Mouse (Mus musculus): Measurements from ENCODE around the gene Dynlrb2. TPM values are rescaled to one million over a fixed set of nuclear protein-coding genes. Genes with fewer than 3 reads are reported as not detected.

The Dynlrb2 gene
- polyA plus RNA-seq (2012): not detected in 2 replicates

GRCm38 (mm10) chr8:116504477-116505120 lies at the start of gene Dynlrb2:
Dynlrb2 (plus strand) TSS chr8:116504974.
- no peak for TF ChIP-seq GATA1 (IDR thresholded peaks at IDR 0.05; ENCODE audit: low read length)

- no peak for TF ChIP-seq GATA1 (IDR thresholded peaks at IDR 0.05; ENCODE audit: low read length)
Measured at GRCm38 (mm10) chr8:116458569-116458968, 46.2 kb upstream of the Dynlrb2 start.

GRCm38 (mm10) chr8:116461472-116461871 lies 43.3 kb upstream of the Dynlrb2 start:
- TF ChIP-seq GATA1 (IDR thresholded peaks at IDR 0.05; ENCODE audit: low read length): no peak

GRCm38 (mm10) chr8:116466586-116466985 lies 38.2 kb upstream of the Dynlrb2 start:
- TF ChIP-seq GATA1 (IDR thresholded peaks at IDR 0.05; ENCODE audit: low read length): no peak

GRCm38 (mm10) chr8:116467027-116467426 lies 37.7 kb upstream of the Dynlrb2 start:
- TF ChIP-seq GATA1 (IDR thresholded peaks at IDR 0.05; ENCODE audit: low read length): no peak

GRCm38 (mm10) chr8:116477941-116478340 lies 26.8 kb upstream of the Dynlrb2 start:
- TF ChIP-seq GATA1 (IDR thresholded peaks at IDR 0.05; ENCODE audit: low read length): no peak

- no peak for TF ChIP-seq GATA1 (IDR thresholded peaks at IDR 0.05; ENCODE audit: low read length)
Measured at GRCm38 (mm10) chr8:116478681-116479080, 26.1 kb upstream of the Dynlrb2 start.

GRCm38 (mm10) chr8:116480894-116481293 lies 23.9 kb upstream of the Dynlrb2 start:
- TF ChIP-seq GATA1 (IDR thresholded peaks at IDR 0.05; ENCODE audit: low read length): no peak

GRCm38 (mm10) chr8:116482738-116483137 lies 22.0 kb upstream of the Dynlrb2 start:
- no peak for TF ChIP-seq GATA1 (IDR thresholded peaks at IDR 0.05; ENCODE audit: low read length)

GRCm38 (mm10) chr8:116484087-116484486 lies 20.7 kb upstream of the Dynlrb2 start:
- TF ChIP-seq GATA1 (IDR thresholded peaks at IDR 0.05; ENCODE audit: low read length): no peak

- no peak for TF ChIP-seq GATA1 (IDR thresholded peaks at IDR 0.05; ENCODE audit: low read length)
Measured at GRCm38 (mm10) chr8:116488546-116488945, 16.2 kb upstream of the Dynlrb2 start.

- TF ChIP-seq GATA1 (IDR thresholded peaks at IDR 0.05; ENCODE audit: low read length): no peak
Measured at GRCm38 (mm10) chr8:116500057-116500809, 4.5 kb upstream of the Dynlrb2 start.

GRCm38 (mm10) chr8:116508721-116509120 lies 3.9 kb downstream of the Dynlrb2 start:
- TF ChIP-seq GATA1 (IDR thresholded peaks at IDR 0.05; ENCODE audit: low read length): no peak

GRCm38 (mm10) chr8:116509247-116509646 lies 4.5 kb downstream of the Dynlrb2 start:
- TF ChIP-seq GATA1 (IDR thresholded peaks at IDR 0.05; ENCODE audit: low read length): no peak

GRCm38 (mm10) chr8:116519676-116520075 lies 14.9 kb downstream of the Dynlrb2 start:
- TF ChIP-seq GATA1 (IDR thresholded peaks at IDR 0.05; ENCODE audit: low read length): no peak

- no peak for TF ChIP-seq GATA1 (IDR thresholded peaks at IDR 0.05; ENCODE audit: low read length)
Measured at GRCm38 (mm10) chr8:116521208-116521607, 16.4 kb downstream of the Dynlrb2 start.

- no peak for TF ChIP-seq GATA1 (IDR thresholded peaks at IDR 0.05; ENCODE audit: low read length)
Measured at GRCm38 (mm10) chr8:116521641-116522040, 16.9 kb downstream of the Dynlrb2 start.
